Mouse (Mus musculus): ENCODE measurements at regions not wholly inside any gene's neighbourhood (a gene's known extent, or its start where the extent isn't known, plus 50 kb on each side); places are given as distances from the start of the nearest gene placed in this dataset.
A peak's percentile ranks its signal among the peaks of the same experiment; 100 is the strongest.

DNA sequence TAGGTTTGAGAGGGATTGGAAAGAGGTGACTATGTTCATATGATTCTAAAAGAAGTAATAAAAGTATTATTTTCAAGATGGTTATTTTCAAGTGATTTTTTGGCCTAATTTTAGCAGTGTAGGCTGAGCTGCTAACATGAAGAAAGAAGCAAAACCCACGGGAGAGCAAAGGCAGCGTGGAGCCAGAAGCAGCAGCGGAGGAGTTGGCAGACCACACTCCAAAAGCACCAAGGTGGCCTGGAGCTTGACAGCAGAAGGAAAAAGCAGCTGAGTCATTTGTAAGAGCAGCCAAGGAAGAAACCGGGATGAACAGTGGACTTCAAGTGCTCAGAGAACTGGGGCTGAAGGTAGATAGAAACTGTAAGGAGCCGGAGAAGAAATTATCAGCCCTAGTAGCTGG is 55.9 kb downstream of the Hdgfl1 start:
- DNase-seq (ENCODE audit: low spot score in 2 of 2), result no peak

GRCm38 (mm10) chr13:26699062-26699684 is 70.8 kb downstream of the Hdgfl1 start:
- no peak for DNase-seq (ENCODE audit: low spot score in 2 of 2)

- no peak for DNase-seq (ENCODE audit: low spot score in 2 of 2)
Measured at GRCm38 (mm10) chr13:26659471-26659870, 110.5 kb downstream of the Hdgfl1 start.

DNA sequence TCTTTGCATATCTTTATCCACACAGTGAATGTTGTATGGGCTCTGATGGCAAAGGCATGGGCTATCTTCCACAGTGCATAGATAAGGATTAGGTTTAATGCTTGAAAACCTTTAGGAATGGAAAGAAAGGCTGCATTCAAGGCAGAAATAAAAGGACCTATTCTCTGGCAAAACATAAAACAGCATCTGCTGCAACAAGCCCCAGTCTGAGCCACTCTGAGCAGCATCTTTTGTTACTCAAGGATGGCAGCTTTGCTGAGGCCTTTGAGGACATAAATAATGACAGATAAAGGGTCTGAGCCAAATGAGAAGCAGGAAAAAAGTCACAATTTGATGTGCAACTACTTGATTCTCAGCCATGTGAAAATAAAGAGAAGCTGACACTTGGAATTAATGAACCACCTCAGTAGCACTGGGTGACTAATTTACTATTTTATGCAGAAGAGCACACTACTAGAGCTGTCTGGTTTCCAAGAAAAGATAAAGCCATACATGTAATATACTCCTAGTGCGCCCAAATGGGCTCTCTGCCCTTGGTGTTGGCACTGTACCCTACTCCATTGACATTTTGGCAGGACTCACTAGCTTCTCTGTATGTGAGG is 112.9 kb downstream of the Hdgfl1 start:
- peak; percentile 27 to 52 for DNase-seq (ENCODE audit: low spot score in 2 of 2)

Data from layer of hippocampus, postnatal 10 days (tissue).